ENCODE assay signal across 16 mouse cellular contexts in genomic region chr5:21957586-21957985, GRCm38 (mm10).
"Had no signal": no experiment of that assay in that cellular context is flagged by ENCODE, and none has a peak within 500 bp of the region (broad histone marks: within the 10 kb centered on the region; RNA-seq: fewer than 3 reads in every experiment).

No protein-coding gene starts in this region.

- H3K36me3 ChIP-seq: limb, embryonic 12.5 days; limb, embryonic 15.5 days; midbrain, embryonic 12.5 days; midbrain, embryonic 15.5 days; neural tube, embryonic 12.5 days; neural tube, embryonic 15.5 days had no signal

- H3K4me3 ChIP-seq: limb, embryonic 12.5 days; limb, embryonic 15.5 days; midbrain, embryonic 12.5 days; midbrain, embryonic 15.5 days; neural tube, embryonic 12.5 days; neural tube, embryonic 15.5 days had no signal

- ATAC-seq: intestine, postnatal 0 days; liver, postnatal 0 days; lung, postnatal 0 days had no signal

- H3K4me1 ChIP-seq: limb, embryonic 12.5 days; limb, embryonic 15.5 days; midbrain, embryonic 12.5 days; neural tube, embryonic 12.5 days; neural tube, embryonic 15.5 days had no signal

- H3K27ac ChIP-seq: limb, embryonic 12.5 days; limb, embryonic 15.5 days; liver, embryonic 14.5 days; macrophage; midbrain, embryonic 12.5 days; midbrain, embryonic 15.5 days; neural tube, embryonic 12.5 days; neural tube, embryonic 15.5 days; stomach, postnatal 0 days had no signal

- H3K9ac ChIP-seq: limb, embryonic 12.5 days; limb, embryonic 15.5 days; liver, embryonic 14.5 days; liver, postnatal 0 days; lung, embryonic 14.5 days; midbrain, embryonic 12.5 days; midbrain, embryonic 15.5 days; neural tube, embryonic 12.5 days; neural tube, embryonic 15.5 days had no signal

- H3K4me2 ChIP-seq: limb, embryonic 12.5 days; limb, embryonic 15.5 days; liver, embryonic 11.5 days; lung, embryonic 14.5 days; midbrain, embryonic 12.5 days; midbrain, embryonic 15.5 days; neural tube, embryonic 12.5 days; neural tube, embryonic 15.5 days had no signal

- DNase-seq: left cerebral cortex, postnatal 4 days; liver, postnatal 0 days; lung, embryonic 14.5 days; thymus, postnatal 25 days had no signal

- H3K9me3 ChIP-seq: limb, embryonic 12.5 days; limb, embryonic 15.5 days; midbrain, embryonic 12.5 days; midbrain, embryonic 15.5 days; neural tube, embryonic 12.5 days; neural tube, embryonic 15.5 days had no signal

- H3K27me3 ChIP-seq: limb, embryonic 12.5 days; limb, embryonic 15.5 days; midbrain, embryonic 12.5 days; midbrain, embryonic 15.5 days; neural tube, embryonic 12.5 days; neural tube, embryonic 15.5 days had no signal
